ENCODE assay signal across 14 mouse cellular contexts in the genomic region with DNA sequence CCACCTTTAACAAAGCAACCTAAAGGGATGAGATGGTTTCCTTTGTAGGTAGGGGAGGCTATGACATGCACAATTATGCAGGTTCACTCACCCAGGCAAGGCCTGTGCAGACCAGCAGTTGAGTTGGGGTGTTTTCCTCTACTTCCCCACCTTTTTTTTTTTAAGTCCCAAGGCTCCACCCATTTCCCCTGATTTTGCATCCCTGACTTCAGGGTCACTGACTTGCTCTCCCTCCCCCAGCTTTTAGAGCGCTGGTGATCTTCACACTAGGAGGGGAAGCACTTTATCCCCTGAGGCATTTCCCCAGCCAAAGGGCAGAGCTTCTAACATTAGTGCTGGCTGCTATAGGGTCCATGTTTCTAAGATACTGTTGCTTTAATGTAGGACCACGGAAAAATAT.
"Had no signal": no experiment of that assay in that cellular context is flagged by ENCODE, and none has a peak within 500 bp of the region (broad histone marks: within the 10 kb centered on the region; RNA-seq: fewer than 3 reads in every experiment).

No protein-coding gene starts in this region.

- H3K36me3 ChIP-seq: limb, embryonic 15.5 days; midbrain, embryonic 12.5 days had no signal

- H3K27me3 ChIP-seq: limb, embryonic 15.5 days; liver, embryonic 12.5 days; megakaryocyte, embryonic 14.5 days; midbrain, embryonic 12.5 days had no signal

- H3K4me3 ChIP-seq: limb, embryonic 15.5 days; liver, embryonic 12.5 days; megakaryocyte, embryonic 14.5 days; midbrain, embryonic 12.5 days had no signal

- DNase-seq: kidney, adult 8-10 months; kidney, postnatal 25 days; layer of hippocampus, postnatal 36 days; lung, embryonic 14.5 days; lung, postnatal 10 days; lung, postnatal 4 days; right cerebral cortex, postnatal 4 days; spleen, adult 18-20 months; thymus, adult 18-20 months; thymus, postnatal 25 days had no signal

- H3K9me3 ChIP-seq: limb, embryonic 15.5 days; liver, embryonic 12.5 days; megakaryocyte, embryonic 14.5 days; midbrain, embryonic 12.5 days had no signal

- H3K4me2 ChIP-seq: limb, embryonic 15.5 days; liver, embryonic 12.5 days; lung, embryonic 14.5 days; midbrain, embryonic 12.5 days had no signal

- H3K27ac ChIP-seq: limb, embryonic 15.5 days; liver, embryonic 12.5 days; midbrain, embryonic 12.5 days had no signal

- ATAC-seq: liver, embryonic 12.5 days had no signal

- H3K4me1 ChIP-seq: limb, embryonic 15.5 days had no signal

- H3K9ac ChIP-seq: limb, embryonic 15.5 days; liver, embryonic 12.5 days; lung, embryonic 14.5 days; midbrain, embryonic 12.5 days had no signal
